Mouse (Mus musculus) CH12.LX (cell line): ENCODE results near the gene Pitpnm2. TPM values are rescaled to one million over a fixed set of nuclear protein-coding genes. Genes with fewer than 3 reads are reported as not detected.

Experiments used
- DNase-seq: peaks from one replicate; pipeline ENCODE4 v3.0.0-alpha.2; 2013; ENCODE audit errors: extremely low read depth
- H3K27ac ChIP-seq: 2 replicates; pipeline ENCODE4 v1.5.1; 2012; ENCODE audit warnings: low read depth, mild to moderate bottlenecking, control low read depth, moderate library complexity; ENCODE audit not compliant: insufficient read depth
- H3K27me3 ChIP-seq: replicated peaks from 2 replicates; pipeline ENCODE3; 2012; ENCODE audit warnings: inconsistent platforms
- H3K36me3 ChIP-seq, 2 experiments: replicated peaks in 1 of 2; 2 replicates each; pipeline versions ENCODE3 to v1.6.1; 2012; ENCODE audit warnings: inconsistent platforms in 1 of 2, low read length in 1 of 2, mild to moderate bottlenecking in 1 of 2, mixed read lengths in 1 of 2, moderate library complexity in 1 of 2; ENCODE audit not compliant: control insufficient read depth in 1 of 2, insufficient read depth in 1 of 2
- H3K4me1 ChIP-seq, 2 experiments: 2 replicates each; pipeline ENCODE4 v1.6.1; 2012; ENCODE audit warnings: inconsistent platforms in 1 of 2, moderate library complexity in 1 of 2; ENCODE audit not compliant: insufficient read depth in 2 of 2, control insufficient read depth in 1 of 2
- H3K4me2 ChIP-seq: 2 replicates; pipeline ENCODE4 v1.6.1; 2012; ENCODE audit warnings: low read depth, mild to moderate bottlenecking, control low read depth; ENCODE audit not compliant: poor library complexity, insufficient read depth, severe bottlenecking
- H3K4me3 ChIP-seq, 3 experiments: fragments of 150-350 bp in 1 of 3; sonication (generic) in 1 of 3; replicated peaks in 1 of 3; 2 replicates each; pipeline versions ENCODE3 to v1.5.1; 2011 to 2012; ENCODE audit warnings: low read depth in 2 of 3, low read length in 2 of 3, mild to moderate bottlenecking in 2 of 3, moderate library complexity in 2 of 3, control low read depth in 1 of 3, improper control_type of control experiment in 1 of 3, inconsistent platforms in 1 of 3, mixed read lengths in 1 of 3; ENCODE audit not compliant: poor library complexity in 1 of 3
- H3K79me2 ChIP-seq: replicated peaks from 2 replicates; pipeline ENCODE4 v1.6.1; 2012; ENCODE audit warnings: mild to moderate bottlenecking, moderate library complexity; ENCODE audit not compliant: control insufficient read depth, poor library complexity, insufficient read depth, severe bottlenecking; ENCODE audit errors: extremely low read depth
- H3K9ac ChIP-seq: 2 replicates; pipeline ENCODE4 v1.6.1; 2012; ENCODE audit warnings: low read depth, mild to moderate bottlenecking, control low read depth, moderate library complexity; ENCODE audit not compliant: insufficient read depth
- H3K9me3 ChIP-seq: replicated peaks from 2 replicates; pipeline ENCODE3; 2012; ENCODE audit warnings: low read length, inconsistent platforms, mixed read lengths
- BHLHE40 ChIP-seq: IDR thresholded peaks from 2 replicates; pipeline ENCODE4 v1.6.1; 2011; ENCODE audit warnings: mild to moderate bottlenecking, low read depth, low read length, improper control_type of control experiment
- CHD1 ChIP-seq: IDR thresholded peaks from 2 replicates; pipeline ENCODE4 v1.6.1; 2012; ENCODE audit warnings: low read depth, low read length, improper control_type of control experiment, inconsistent platforms
- CTCF ChIP-seq, 2 experiments: IDR thresholded peaks in 1 of 2; conservative IDR thresholded peaks in 1 of 2; 2 replicates each; pipeline ENCODE4 v1.5.1; 2011 to 2012; ENCODE audit warnings: low read depth in 2 of 2, low read length in 2 of 2, improper control_type of control experiment in 1 of 2, inconsistent platforms in 1 of 2, mild to moderate bottlenecking in 1 of 2, moderate library complexity in 1 of 2
- ELF1 ChIP-seq: IDR thresholded peaks from 2 replicates; pipeline ENCODE4 v1.6.1; 2014; ENCODE audit warnings: low read depth, mild to moderate bottlenecking, inconsistent platforms, low read length, improper control_type of control experiment
- EP300 ChIP-seq: IDR thresholded peaks from 2 replicates; pipeline ENCODE4 v1.6.1; 2011; ENCODE audit warnings: low read length, improper control_type of control experiment
- ETS1 ChIP-seq: conservative IDR thresholded peaks from 2 replicates; pipeline ENCODE4 v1.6.1; 2012; ENCODE audit warnings: low read depth, mild to moderate bottlenecking, inconsistent platforms, low read length, improper control_type of control experiment, moderate library complexity
- GABPA ChIP-seq: IDR thresholded peaks from 2 replicates; pipeline ENCODE4 v1.6.1; 2012; ENCODE audit warnings: low read depth, low read length, improper control_type of control experiment, inconsistent platforms; ENCODE audit not compliant: insufficient replicate concordance
- HCFC1 ChIP-seq: IDR thresholded peaks from 2 replicates; pipeline ENCODE4 v1.6.1; 2012; ENCODE audit warnings: low read depth, mild to moderate bottlenecking, inconsistent platforms, low read length, improper control_type of control experiment
- JUND ChIP-seq: conservative IDR thresholded peaks from 2 replicates; pipeline ENCODE4 v1.6.1; 2011; ENCODE audit warnings: low read depth, low read length, improper control_type of control experiment
- KAT2A ChIP-seq: IDR thresholded peaks from 2 replicates; pipeline ENCODE4 v1.6.1; 2012; ENCODE audit warnings: low read length, improper control_type of control experiment, inconsistent platforms; ENCODE audit not compliant: insufficient replicate concordance
- MAFK ChIP-seq: IDR thresholded peaks from 2 replicates; pipeline ENCODE4 v1.6.1; 2011; ENCODE audit warnings: low read length, improper control_type of control experiment; ENCODE audit not compliant: insufficient replicate concordance
- MAZ ChIP-seq: IDR thresholded peaks from 2 replicates; pipeline ENCODE4 v1.6.1; 2012; ENCODE audit warnings: low read depth, mild to moderate bottlenecking, inconsistent platforms, low read length, improper control_type of control experiment, moderate library complexity
- MEF2A ChIP-seq: IDR thresholded peaks from 2 replicates; pipeline ENCODE4 v1.6.1; 2014; ENCODE audit warnings: low read depth, mild to moderate bottlenecking, inconsistent platforms, low read length, improper control_type of control experiment, borderline replicate concordance
- NELFE ChIP-seq: IDR thresholded peaks from 2 replicates; pipeline ENCODE4 v1.6.1; 2011; ENCODE audit warnings: low read depth, low read length, improper control_type of control experiment
- NRF1 ChIP-seq: IDR thresholded peaks from 2 replicates; pipeline ENCODE4 v1.6.1; 2014; ENCODE audit warnings: low read depth, mild to moderate bottlenecking, inconsistent platforms, low read length, improper control_type of control experiment, moderate library complexity
- PAX5 ChIP-seq: IDR thresholded peaks from 2 replicates; pipeline ENCODE4 v1.6.1; 2012; ENCODE audit warnings: low read length, inconsistent platforms, mixed read lengths
- POLR2A ChIP-seq: IDR thresholded peaks from 2 replicates; pipeline ENCODE4 v1.6.1; 2011; ENCODE audit warnings: low read depth, mild to moderate bottlenecking, improper control_type of control experiment, low read length
- RAD21 ChIP-seq: IDR thresholded peaks from 2 replicates; pipeline ENCODE4 v1.6.1; 2011; ENCODE audit warnings: low read depth, mild to moderate bottlenecking, low read length, improper control_type of control experiment, moderate library complexity
- RCOR1 ChIP-seq: conservative IDR thresholded peaks from 2 replicates; pipeline ENCODE4 v1.6.1; 2012; ENCODE audit warnings: low read depth, mild to moderate bottlenecking, inconsistent platforms, low read length, improper control_type of control experiment
- SIN3A ChIP-seq: IDR thresholded peaks from 2 replicates; pipeline ENCODE4 v1.6.1; 2012; ENCODE audit warnings: low read length, improper control_type of control experiment, inconsistent platforms
- SMC3 ChIP-seq: IDR thresholded peaks from 2 replicates; pipeline ENCODE4 v1.6.1; 2011; ENCODE audit warnings: low read depth, low read length, improper control_type of control experiment
- TBP ChIP-seq: conservative IDR thresholded peaks from 2 replicates; pipeline ENCODE4 v1.6.1; 2011; ENCODE audit warnings: low read depth, low read length, improper control_type of control experiment
- TCF12 ChIP-seq: IDR thresholded peaks from 2 replicates; pipeline ENCODE4 v1.6.1; 2014; ENCODE audit warnings: low read depth, mild to moderate bottlenecking, inconsistent platforms, low read length, improper control_type of control experiment
- USF1 ChIP-seq: IDR thresholded peaks from 2 replicates; pipeline ENCODE4 v1.6.1; 2014; ENCODE audit warnings: low read depth, mild to moderate bottlenecking, inconsistent platforms, low read length, improper control_type of control experiment
- ZC3H11A ChIP-seq: IDR thresholded peaks from 2 replicates; pipeline ENCODE4 v1.6.1; 2012; ENCODE audit warnings: low read depth, mild to moderate bottlenecking, inconsistent platforms, low read length, improper control_type of control experiment
- ZMIZ1 ChIP-seq: IDR thresholded peaks from 2 replicates; pipeline ENCODE4 v1.6.1; 2012; ENCODE audit warnings: low read depth, mild to moderate bottlenecking, inconsistent platforms, low read length, improper control_type of control experiment
- ZNF384 ChIP-seq: IDR thresholded peaks from 2 replicates; pipeline ENCODE4 v1.6.1; 2012; ENCODE audit warnings: low read depth, low read length, improper control_type of control experiment, inconsistent platforms
- dilution Hi-C: fragments of 300-500 bp; cut with MboI; formaldehyde crosslinking; loops from 2 replicates; pipeline ENCODE4 v1.14.3; 2020; ENCODE audit warnings: low sequenced_read_pairs; ENCODE audit not compliant: extremely low pct_unique_long_range_greater_than_20kb, extremely low pct_ligation_motif_present
- in situ Hi-C: fragments of 300-500 bp; cut with MboI; formaldehyde crosslinking; loops from 3 replicates; pipeline ENCODE4 v1.14.3; 2019; ENCODE audit warnings: low sequenced_read_pairs, low pct_ligation_motif_present, low pct_unique_long_range_greater_than_20kb, mixed read lengths
- polyA plus RNA-seq: library from polyadenylated mRNA; unstranded; fragments of >175 nt; gene quantifications from 2 replicates; pipeline ENCODE4 v1.2.1, GENCODE M21; 2012; ENCODE audit warnings: low read depth; ENCODE audit not compliant: insufficient read length
- total RNA-seq, 2 experiments: library from RNA; depleted of rRNA; stranded (reverse); fragments of 300-350 nt in 1 of 2; fragments of >200 nt in 1 of 2; gene quantifications; 2 replicates each; pipeline ENCODE4 v1.2.3; 2012 to 2014

Gene Pitpnm2
- total and polyA plus RNA-seq, 3 experiments = 1.0 to 11.9 (median 5.3) TPM

DNA sequence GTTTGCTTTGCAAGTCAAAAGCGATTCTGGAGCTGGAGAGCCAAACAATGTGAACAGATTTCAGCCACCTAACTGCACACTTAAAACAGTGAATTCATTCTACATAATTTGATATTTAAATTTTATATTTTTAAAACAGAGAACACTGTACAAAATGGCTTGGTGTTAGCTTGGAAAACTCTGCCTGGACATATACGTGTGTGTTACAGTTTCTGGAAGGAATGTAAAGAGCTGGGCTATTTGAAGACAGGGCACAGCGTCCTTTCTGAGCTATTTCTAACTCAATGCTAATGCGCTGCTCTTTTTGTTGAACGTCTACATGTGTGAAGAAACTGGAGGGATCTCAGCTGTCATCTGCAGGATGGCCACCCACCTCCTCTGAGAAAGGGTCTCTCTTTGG lies 44.4 kb upstream of the Pitpnm2 start:
- TF ChIP-seq PAX5 (no peak), NELFE (no peak), GABPA (no peak), BHLHE40 (no peak), MEF2A (no peak), ZNF384 (no peak), RCOR1 (no peak), KAT2A (no peak), TCF12 (no peak), CHD1 (no peak), MAFK (no peak), SIN3A (no peak), NRF1 (no peak), ZMIZ1 (no peak), EP300 (no peak), USF1 (no peak), HCFC1 (no peak), JUND (no peak), ELF1 (no peak)
- TF ChIP-seq, all 38 proteins: peak for 0
- Histone ChIP-seq H3K27me3 (no peaks in the 10 kb centered on the region), H3K79me2 (no peaks in the 10 kb centered on the region), H3K9ac (no peak overlapping the region), H3K36me3 (peaks cover 45 to 79% of the 10 kb centered on the region in 2 experiments), H3K9me3 (peaks cover 3% of the 10 kb centered on the region), H3K4me1 (no peaks in the 10 kb centered on the region), H3K27ac (no peak overlapping the region), H3K4me2 (no peak overlapping the region), H3K4me3 (no peak overlapping the region)
- no peak for DNase-seq
- in situ Hi-C loops = no loop called here
- dilution Hi-C loops = no loop called here

DNA sequence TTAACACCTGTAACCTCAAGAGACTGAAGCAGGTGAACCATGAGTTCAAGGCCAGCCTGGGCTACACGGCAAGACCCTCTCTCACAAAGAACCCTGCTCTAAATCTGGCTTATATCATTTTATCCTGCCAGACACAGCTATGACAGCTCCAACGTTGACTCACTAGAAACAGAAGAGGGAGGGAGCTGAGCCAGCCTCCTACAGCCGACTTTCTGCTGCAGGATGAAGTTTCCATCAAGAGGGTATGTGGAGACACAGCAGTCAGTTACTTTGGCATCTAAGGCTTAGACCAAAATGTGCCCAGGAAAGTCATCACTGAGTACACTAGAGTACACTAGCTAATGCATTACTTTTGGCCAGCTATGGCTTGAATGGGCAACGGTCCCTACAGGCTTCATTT lies 40.7 kb upstream of the Pitpnm2 start:
- Histone ChIP-seq H3K36me3 (peaks cover 42 to 79% of the 10 kb centered on the region in 2 experiments), H3K79me2 (no peaks in the 10 kb centered on the region), H3K4me1 (no peaks in the 10 kb centered on the region), H3K9ac (no peak overlapping the region), H3K9me3 (peaks cover 5% of the 10 kb centered on the region), H3K4me2 (no peak overlapping the region), H3K27me3 (no peaks in the 10 kb centered on the region), H3K4me3 (no peak overlapping the region), H3K27ac (no peak overlapping the region)
- dilution Hi-C loops (no loop called here), in situ Hi-C loops (no loop called here)
- DNase-seq = no peak
- TF ChIP-seq KAT2A (no peak), RCOR1 (no peak), HCFC1 (no peak), ZC3H11A (no peak), CTCF (conservative IDR thresholded peaks at IDR 0.05 in 1 of 2, IDR thresholded peaks at IDR 0.05 in 1 of 2; ENCODE audit: low read depth in 2 of 2, low read length in 2 of 2) (no peak), CHD1 (no peak), ETS1 (no peak), TBP (no peak), JUND (no peak), RAD21 (no peak), EP300 (no peak), MAZ (no peak), SMC3 (no peak), NRF1 (no peak), POLR2A (no peak)
